Mouse (Mus musculus) adrenal gland, postnatal 4 days (tissue): ENCODE measurements around the gene Etv2. TPM values are rescaled to one million over a fixed set of nuclear protein-coding genes. Genes with fewer than 3 reads are reported as not detected.

Experiments
- DNase-seq, 2 experiments: peaks; one replicate each; pipeline ENCODE4 v3.0.0; 2021 to 2022; ENCODE audit warnings: low spot score in 2 of 2, mixed read lengths in 2 of 2
- microRNA-seq: library from miRNA; unstranded; fragments of <30 nt; microRNA quantifications from one replicate; pipeline ENCODE4 v1.2.0, GENCODE M21; 2021
- total RNA-seq, 2 experiments: library from RNA; stranded (reverse); gene quantifications; 2 replicates each; pipeline ENCODE4 v1.2.3; 2021

Etv2 gene
- total RNA-seq, 2 experiments from 2014 or later: not detected

DNA sequence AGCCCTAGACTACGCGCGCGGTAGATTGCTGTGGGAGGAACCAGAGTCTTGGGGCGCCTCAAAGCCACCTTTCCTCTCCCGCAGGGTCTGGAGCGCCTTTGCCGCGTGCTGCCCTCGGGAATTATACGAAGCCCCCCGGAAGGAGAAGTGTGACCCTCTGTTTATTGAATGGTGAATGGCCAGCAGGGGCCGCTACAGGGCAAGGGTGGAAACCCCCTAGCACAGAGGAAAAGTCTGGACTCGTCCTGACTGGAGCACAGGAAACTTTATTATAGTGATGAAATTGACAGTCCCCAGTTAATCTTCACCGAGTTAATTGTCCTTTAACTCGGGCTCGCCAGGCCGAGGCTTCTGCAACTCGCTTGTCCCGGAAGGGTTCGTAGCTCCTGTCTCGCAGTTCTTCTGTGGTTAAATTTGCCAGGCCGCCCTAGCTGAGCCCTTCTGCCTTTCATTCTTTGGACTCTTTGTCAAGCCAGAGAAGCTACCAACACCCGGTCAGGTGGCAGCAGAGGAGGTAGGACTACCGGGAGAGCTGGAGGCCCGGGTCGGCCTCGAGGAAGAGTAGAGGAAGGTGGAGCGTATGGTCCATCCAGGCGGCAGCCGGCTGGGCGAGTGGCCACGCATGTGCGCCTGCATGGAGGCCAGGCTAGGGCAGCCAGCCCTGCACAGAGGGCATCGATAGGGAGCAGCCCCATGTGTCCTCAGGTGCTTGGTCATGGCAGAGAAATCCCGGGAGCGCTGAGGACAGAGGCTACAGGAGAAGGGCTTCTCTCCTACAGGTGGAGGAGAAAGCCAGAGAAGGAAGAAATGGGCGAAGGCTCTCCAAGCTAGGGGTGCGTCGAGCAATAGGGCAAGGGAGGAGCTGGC is 46.0 kb downstream of the Etv2 start:
- peak; percentile 64 to 76 for DNase-seq

GRCm38 (mm10) chr7:30588676-30589434 is 46.8 kb downstream of the Etv2 start, which contains the start of gene Kmt2b:
Gene Kmt2b (minus strand): TSS chr7:30588726.
- DNase-seq: peak; percentile 90 to 93

- peak; percentile 33 to 43 for DNase-seq
These were observed 47.6 kb downstream of the Etv2 start for GRCm38 (mm10) chr7:30587842-30588667.

- DNase-seq: no peak
These were observed 49.1 kb downstream of the Etv2 start for GRCm38 (mm10) chr7:30586455-30587020.

DNA sequence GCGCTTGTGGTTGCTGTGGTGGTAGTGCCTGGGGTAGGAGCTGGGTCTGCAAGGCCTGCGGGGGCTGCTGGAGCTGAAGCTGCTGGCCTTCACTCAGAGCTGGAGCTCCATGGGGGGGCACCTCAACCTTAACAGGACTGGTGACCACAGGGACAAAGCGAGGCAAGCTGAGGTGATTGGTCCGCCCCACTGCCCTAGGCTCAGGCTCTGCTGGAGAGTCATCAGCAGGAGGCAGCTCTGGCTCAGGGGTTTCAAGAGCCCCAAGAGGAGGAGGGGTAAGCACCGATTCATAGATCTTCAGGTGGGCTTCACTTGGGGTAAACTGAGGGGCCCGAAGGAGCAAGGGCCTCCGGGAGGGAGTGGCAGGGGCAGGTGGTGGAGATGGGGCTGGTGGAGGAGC is 50.5 kb downstream of the Etv2 start:
- DNase-seq: no peak

DNA sequence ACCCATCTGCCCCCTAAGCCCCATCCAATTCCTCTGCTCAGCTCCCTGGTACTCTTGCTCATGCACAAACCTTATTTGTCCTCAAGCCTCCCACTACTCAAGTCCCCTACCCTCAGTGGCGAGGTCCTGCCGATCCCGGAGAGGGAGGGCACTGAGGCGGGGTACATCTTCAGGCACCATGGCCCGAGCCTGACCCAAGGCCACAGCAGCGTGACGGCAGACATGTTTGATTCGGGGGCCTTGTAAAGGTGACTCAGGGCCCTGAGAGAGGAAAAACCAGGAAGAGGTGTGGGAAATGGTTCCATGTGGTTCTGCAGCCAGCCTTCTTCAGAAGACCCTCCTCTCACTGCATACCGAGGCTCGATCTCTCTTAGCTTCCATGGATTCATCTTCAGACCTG is 51.3 kb downstream of the Etv2 start:
- no peak for DNase-seq

Small RNAs within 50 kb of the gene (microRNA-seq; reads per million reads assigned to microRNA genes)
- gene Mir3569: 0.79 reads per million

Other genes with a start within 250 kb of the Etv2 start
- 10 to 100 TPM; 26.6 to 40.2 TPM for gene Tyrobp, start 222.1 kb downstream of the Etv2 start, total RNA-seq
- 1 to 10 TPM; 1.6 to 2.2 TPM for gene Hcst, start 216.0 kb downstream of the Etv2 start, total RNA-seq
- gene Nfkbid, start 214.1 kb downstream of the Etv2 start, total RNA-seq: 1 to 10 TPM; 2.1 to 2.3 TPM
- gene Aplp1, start 190.3 kb downstream of the Etv2 start, total RNA-seq: 10 to 100 TPM; 49.5 to 59.1 TPM
- 1 to 10 TPM in 1 of 2 experiments, under 1 TPM in 1; 0.14 to 1.3 TPM for gene Kirrel2, start 178.2 kb downstream of the Etv2 start, total RNA-seq
- gene Nphs1, start 177.5 kb downstream of the Etv2 start, total RNA-seq: 1 to 10 TPM in 1 of 2 experiments, under 1 TPM in 1; 0.08 to 7.1 TPM
- gene Prodh2, start 142.2 kb downstream of the Etv2 start, total RNA-seq: 10 to 100 TPM; 11.6 to 24.9 TPM
- gene Arhgap33, start 100.8 kb downstream of the Etv2 start, total RNA-seq: 10 to 100 TPM; 19.3 to 22.9 TPM
- 10 to 100 TPM; 36.3 to 45.7 TPM for gene Hspb6, start 83.7 kb downstream of the Etv2 start, total RNA-seq
- gene Proser3, start 83.6 kb downstream of the Etv2 start, total RNA-seq: 10 to 100 TPM; 12.9 to 16.3 TPM
- gene Lin37, start 76.0 kb downstream of the Etv2 start, total RNA-seq: 10 to 100 TPM; 67.7 to 78.0 TPM
- 10 to 100 TPM; 70.4 to 75.2 TPM for gene U2af1l4, start 72.6 kb downstream of the Etv2 start, total RNA-seq
- gene Gm49396, start 72.5 kb downstream of the Etv2 start, total RNA-seq: 1 to 10 TPM; 7.6 to 8.7 TPM
- 100 to 1,000 TPM; 125 to 131 TPM for gene Psenen, start 72.2 kb downstream of the Etv2 start, total RNA-seq
- gene Igflr1, start 70.4 kb downstream of the Etv2 start, total RNA-seq: 1 to 10 TPM; 4.5 to 5.2 TPM
- 10 to 100 TPM; 71.4 to 84.4 TPM for gene Kmt2b, start 47.1 kb downstream of the Etv2 start, total RNA-seq
- gene Zbtb32, start 36.9 kb downstream of the Etv2 start, total RNA-seq: under 1 TPM in 1 of 2 experiments, not detected in 1; 0.65 TPM
- 1 to 10 TPM in 1 of 2 experiments, under 1 TPM in 1; 0.93 to 1.2 TPM for gene Upk1a, start 23.0 kb downstream of the Etv2 start, total RNA-seq
- gene Cox6b1, start 9.7 kb downstream of the Etv2 start, total RNA-seq: 100 to 1,000 TPM; 750 to 830 TPM
- 10 to 100 TPM; 89.2 to 89.5 TPM for gene Rbm42, start 14.5 kb upstream of the Etv2 start, total RNA-seq
- gene Haus5, start 29.1 kb upstream of the Etv2 start, total RNA-seq: 10 to 100 TPM; 20.8 to 22.9 TPM
- gene Pmis2, start 35.8 kb upstream of the Etv2 start, total RNA-seq: not detected
- gene 2200002J24Rik, start 63.1 kb upstream of the Etv2 start, total RNA-seq: 1 to 10 TPM; 3.8 to 5.2 TPM
- gene Atp4a, start 76.4 kb upstream of the Etv2 start, total RNA-seq: 1 to 10 TPM; 2.8 to 3.6 TPM
- 100 to 1,000 TPM; 170 to 181 TPM for gene Tmem147, start 93.7 kb upstream of the Etv2 start, total RNA-seq
- gene Gapdhs, start 107.8 kb upstream of the Etv2 start, total RNA-seq: not detected
- 10 to 100 TPM; 32.1 to 36.8 TPM for gene Sbsn, start 115.6 kb upstream of the Etv2 start, total RNA-seq
- gene Dmkn, start 127.9 kb upstream of the Etv2 start, total RNA-seq: 1 to 10 TPM; 3.2 to 4.2 TPM
- gene Krtdap, start 152.0 kb upstream of the Etv2 start, total RNA-seq: 1 to 10 TPM; 1.9 to 3.1 TPM
- 1 to 10 TPM; 2.7 to 2.9 TPM for gene Ffar2, start 187.9 kb upstream of the Etv2 start, total RNA-seq
- 1 to 10 TPM in 1 of 2 experiments, under 1 TPM in 1; 0.37 to 1.6 TPM for gene Ffar3, start 220.3 kb upstream of the Etv2 start, total RNA-seq
- under 1 TPM in 1 of 2 experiments, not detected in 1; 0.59 TPM for gene Ffar1, start 225.7 kb upstream of the Etv2 start, total RNA-seq
- under 1 TPM; 0.73 to 0.90 TPM for gene Cd22, start 244.5 kb upstream of the Etv2 start, total RNA-seq